Mouse (Mus musculus): Measurements from ENCODE around the gene Asic5. TPM values are rescaled to one million over a fixed set of nuclear protein-coding genes. Genes with fewer than 3 reads are reported as not detected.

Gene Asic5
- total and polyA plus RNA-seq, 3 experiments = not detected

DNA sequence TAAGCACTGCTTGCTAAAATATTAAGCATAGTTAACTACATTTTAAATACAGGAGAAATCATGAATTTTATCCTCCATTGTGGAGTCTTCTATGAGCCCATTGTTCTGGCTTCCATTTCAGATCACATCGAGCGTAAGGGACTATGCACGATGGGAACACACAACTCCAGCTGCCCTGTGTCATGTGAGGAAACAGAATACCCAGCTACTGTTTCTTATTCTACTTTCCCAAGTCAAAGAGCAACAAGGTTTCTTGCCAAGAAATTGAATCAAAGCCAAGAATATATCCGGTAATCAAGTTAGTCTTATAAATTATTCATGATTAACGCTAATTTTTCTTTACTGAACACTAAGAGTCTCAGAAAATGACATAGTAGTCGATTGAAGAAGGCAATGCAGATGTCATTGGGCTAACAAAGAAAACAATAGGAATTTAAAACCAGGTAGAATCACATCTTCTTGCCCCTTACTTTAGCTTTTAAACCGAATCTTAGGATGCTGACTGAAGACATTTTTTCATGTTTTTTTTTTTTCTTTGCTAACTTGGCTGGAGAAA lies 32.1 kb downstream of the Asic5 start:
- no peaks in the 10 kb centered on the region for H3K27me3 ChIP-seq (replicated peaks)
- TF ChIP-seq MAFK (IDR thresholded peaks at IDR 0.05; ENCODE audit: insufficient replicate concordance, low read length) (no peak), USF1 (IDR thresholded peaks at IDR 0.05; ENCODE audit: low read depth, low read length) (no peak), MXI1 (IDR thresholded peaks at IDR 0.05; ENCODE audit: low read depth, low read length) (no peak), RCOR1 (conservative IDR thresholded peaks at IDR 0.05; ENCODE audit: low read depth, low read length) (no peak), E2F4 (IDR thresholded peaks at IDR 0.05; ENCODE audit: insufficient replicate concordance, low read depth, low read length) (no peak), TCF12 (IDR thresholded peaks at IDR 0.05; ENCODE audit: low read depth, low read length) (no peak), SMC3 (IDR thresholded peaks at IDR 0.05; ENCODE audit: low read depth, low read length) (no peak), TBP (conservative IDR thresholded peaks at IDR 0.05; ENCODE audit: low read depth, low read length) (no peak), ETS1 (conservative IDR thresholded peaks at IDR 0.05; ENCODE audit: low read depth, low read length) (no peak), USF2 (conservative IDR thresholded peaks at IDR 0.05; ENCODE audit: low read depth, low read length) (no peak), PAX5 (IDR thresholded peaks at IDR 0.05; ENCODE audit: low read length) (no peak), RAD21 (IDR thresholded peaks at IDR 0.05; ENCODE audit: low read depth, low read length) (no peak)
- no peak overlapping the region for H3K9ac ChIP-seq (ENCODE audit: insufficient read depth, low read depth)
- no peaks in the 10 kb centered on the region for H3K4me1 ChIP-seq (ENCODE audit: control insufficient read depth in 1 of 2, insufficient read depth in 2 of 2)
- H3K27ac ChIP-seq (ENCODE audit: insufficient read depth, low read depth) = no peak overlapping the region
- in situ Hi-C loops (cut with MboI; ENCODE audit: low pct_ligation_motif_present, low pct_unique_long_range_greater_than_20kb, low sequenced_read_pairs) (no loop called here), dilution Hi-C loops (cut with MboI; ENCODE audit: extremely low pct_ligation_motif_present, extremely low pct_unique_long_range_greater_than_20kb, low sequenced_read_pairs) (no loop called here)
- DNase-seq (ENCODE audit: extremely low read depth) = no peak
- no peak overlapping the region for H3K4me3 ChIP-seq (replicated peaks in 1 of 3; ENCODE audit: low read depth in 2 of 3, low read length in 2 of 3, poor library complexity in 1 of 3)
- H3K79me2 ChIP-seq (replicated peaks; ENCODE audit: control insufficient read depth, extremely low read depth, insufficient read depth, poor library complexity, severe bottlenecking) = no peaks in the 10 kb centered on the region; the same call in 1 of the 2 replicates
- H3K4me2 ChIP-seq (ENCODE audit: insufficient read depth, low read depth, poor library complexity, severe bottlenecking) = no peak overlapping the region
- H3K36me3 ChIP-seq (replicated peaks in 1 of 2; ENCODE audit: control insufficient read depth in 1 of 2, insufficient read depth in 1 of 2, low read length in 1 of 2) = no peaks in the 10 kb centered on the region
- H3K9me3 ChIP-seq (replicated peaks; ENCODE audit: low read length) = no peaks in the 10 kb centered on the region

DNA sequence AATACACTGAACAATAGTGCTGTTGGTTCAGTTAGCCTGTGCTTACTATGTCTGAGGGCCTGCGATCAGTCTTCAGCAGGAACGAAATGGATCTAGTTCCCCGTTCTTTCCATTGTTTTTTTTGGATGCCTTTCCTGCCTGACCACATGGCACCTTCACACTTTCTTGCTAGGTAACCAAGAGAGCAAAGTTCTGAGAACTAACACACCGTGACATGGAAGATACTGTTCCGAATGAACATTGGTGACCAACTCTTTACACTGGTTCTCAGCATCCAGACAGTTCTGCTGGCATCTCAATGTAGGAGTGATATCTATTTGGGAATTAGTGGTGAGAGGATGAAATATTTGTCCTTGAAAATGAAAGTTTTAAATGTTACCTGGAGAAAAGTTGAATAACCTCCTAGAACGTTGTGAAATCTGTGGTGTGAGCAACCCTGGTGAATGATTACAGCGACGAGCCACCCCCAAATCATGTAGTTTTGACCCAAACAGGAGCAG lies 40.4 kb downstream of the Asic5 start:
- in situ Hi-C loops (cut with MboI; ENCODE audit: low pct_ligation_motif_present, low pct_unique_long_range_greater_than_20kb, low sequenced_read_pairs) = no loop called here
- Histone ChIP-seq H3K79me2 (replicated peaks; ENCODE audit: control insufficient read depth, extremely low read depth, insufficient read depth, poor library complexity, severe bottlenecking) (no peaks in the 10 kb centered on the region; the same call in 1 of the 2 replicates), H3K27me3 (replicated peaks) (no peaks in the 10 kb centered on the region), H3K27ac (ENCODE audit: insufficient read depth, low read depth) (no peak overlapping the region), H3K36me3 (replicated peaks in 1 of 2; ENCODE audit: control insufficient read depth in 1 of 2, insufficient read depth in 1 of 2, low read length in 1 of 2) (no peaks in the 10 kb centered on the region), H3K9me3 (replicated peaks; ENCODE audit: low read length) (no peaks in the 10 kb centered on the region), H3K4me3 (replicated peaks in 1 of 3; ENCODE audit: low read depth in 2 of 3, low read length in 2 of 3, poor library complexity in 1 of 3) (no peak overlapping the region), H3K9ac (ENCODE audit: insufficient read depth, low read depth) (no peak overlapping the region), H3K4me2 (ENCODE audit: insufficient read depth, low read depth, poor library complexity, severe bottlenecking) (no peak overlapping the region), H3K4me1 (ENCODE audit: control insufficient read depth in 1 of 2, insufficient read depth in 2 of 2) (no peaks in the 10 kb centered on the region)
- no peak for TF ChIP-seq ETS1 (conservative IDR thresholded peaks at IDR 0.05; ENCODE audit: low read depth, low read length)
- TF ChIP-seq EP300 (IDR thresholded peaks at IDR 0.05; ENCODE audit: low read length) = no peak
- TF ChIP-seq CTCF (conservative IDR thresholded peaks at IDR 0.05 in 1 of 2, IDR thresholded peaks at IDR 0.05 in 1 of 2; ENCODE audit: low read depth in 2 of 2, low read length in 2 of 2) = no peak
- TF ChIP-seq MAX (IDR thresholded peaks at IDR 0.05; ENCODE audit: low read length) = no peak
- no peak for TF ChIP-seq SIN3A (IDR thresholded peaks at IDR 0.05; ENCODE audit: low read length)
- no peak for TF ChIP-seq MAZ (IDR thresholded peaks at IDR 0.05; ENCODE audit: low read depth, low read length)
- TF ChIP-seq ZKSCAN1 (IDR thresholded peaks at IDR 0.05; ENCODE audit: borderline replicate concordance, low read depth, low read length) = no peak
- no peak for TF ChIP-seq HCFC1 (IDR thresholded peaks at IDR 0.05; ENCODE audit: low read depth, low read length)
- TF ChIP-seq ZC3H11A (IDR thresholded peaks at IDR 0.05; ENCODE audit: low read depth, low read length) = no peak
- TF ChIP-seq TCF12 (IDR thresholded peaks at IDR 0.05; ENCODE audit: low read depth, low read length) = no peak
- TF ChIP-seq BHLHE40 (IDR thresholded peaks at IDR 0.05; ENCODE audit: low read depth, low read length) = no peak
- no peak for DNase-seq (ENCODE audit: extremely low read depth)
- dilution Hi-C loops (cut with MboI; ENCODE audit: extremely low pct_ligation_motif_present, extremely low pct_unique_long_range_greater_than_20kb, low sequenced_read_pairs) = no loop called here

Data from CH12.LX (cell line).